In the genomic region with DNA sequence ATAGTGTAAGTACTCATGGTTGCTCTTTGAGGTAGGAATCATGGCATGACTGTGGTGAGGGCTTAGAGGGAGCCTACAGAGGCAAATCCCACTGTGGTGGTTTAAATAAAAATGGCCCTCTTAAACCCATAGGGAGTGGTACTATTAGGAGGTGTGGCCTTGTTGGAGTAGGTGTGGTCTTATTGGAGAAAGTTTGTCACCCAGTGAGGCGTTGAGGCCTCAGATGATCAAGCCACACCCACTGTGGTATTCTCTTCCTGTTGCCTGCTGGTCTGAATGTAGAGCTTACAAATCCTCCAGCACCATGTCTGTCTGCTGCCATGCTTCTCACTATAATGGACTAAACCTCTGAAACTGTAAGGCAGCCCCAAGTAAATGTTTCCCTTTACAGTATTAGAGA, we compare ENCODE assay signal across 32 mouse cellular contexts. TPM values are rescaled to one million over a fixed set of nuclear protein-coding genes. Genes with fewer than 3 reads are reported as not detected.
"Had no signal": no experiment of that assay in that cellular context is flagged by ENCODE, and none has a peak within 500 bp of the region (broad histone marks: within the 10 kb centered on the region; RNA-seq: fewer than 3 reads in every experiment).

No protein-coding gene starts in this region.

- H3K27ac ChIP-seq: gastrocnemius, adult 2 months; heart, adult 2 months; heart, embryonic 13.5 days; heart, embryonic 15.5 days; hindbrain, embryonic 13.5 days; hindbrain, embryonic 15.5 days; hindbrain, postnatal 0 days; kidney, embryonic 15.5 days; kidney, postnatal 0 days; limb, embryonic 13.5 days; limb, embryonic 15.5 days; liver, embryonic 12.5 days; liver, embryonic 14.5 days had no signal

- H3K9ac ChIP-seq: heart, embryonic 13.5 days; heart, embryonic 15.5 days; hindbrain, embryonic 13.5 days; hindbrain, embryonic 15.5 days; kidney, embryonic 15.5 days; limb, embryonic 13.5 days; limb, embryonic 15.5 days; liver, embryonic 12.5 days; liver, embryonic 14.5 days had no signal

- H3K27me3 ChIP-seq: heart, embryonic 15.5 days; hindbrain, embryonic 13.5 days; hindbrain, embryonic 15.5 days had no signal

- DNase-seq: gastrocnemius, adult 2 months; gastrocnemius, postnatal 10 days; gastrocnemius, postnatal 25 days; heart, adult 11 months; heart, adult 2 months; heart, postnatal 14 days; heart, postnatal 36 days; kidney, adult 11 months; kidney, adult 2 months; kidney, adult 9 months; kidney, postnatal 14 days; kidney, postnatal 36 days; layer of hippocampus, adult 9-11 months; layer of hippocampus, postnatal 36 days; left cerebral cortex, postnatal 4 days had no signal

- H3K9me3 ChIP-seq: heart, embryonic 13.5 days; heart, embryonic 15.5 days; hindbrain, embryonic 13.5 days; hindbrain, embryonic 15.5 days; kidney, embryonic 15.5 days; limb, embryonic 13.5 days; limb, embryonic 15.5 days; liver, embryonic 12.5 days had no signal

- H3K36me3 ChIP-seq: heart, embryonic 13.5 days; heart, embryonic 15.5 days; hindbrain, embryonic 13.5 days; hindbrain, embryonic 15.5 days; kidney, embryonic 15.5 days; limb, embryonic 13.5 days; limb, embryonic 15.5 days; liver, embryonic 12.5 days had no signal

- H3K4me2 ChIP-seq: heart, embryonic 11.5 days; heart, embryonic 13.5 days; heart, embryonic 15.5 days; hindbrain, embryonic 13.5 days; hindbrain, embryonic 15.5 days; kidney, embryonic 15.5 days; limb, embryonic 13.5 days; limb, embryonic 15.5 days; liver, embryonic 12.5 days had no signal

- H3K4me3 ChIP-seq: gastrocnemius, adult 2 months; heart, adult 2 months; heart, embryonic 13.5 days; heart, embryonic 15.5 days; hindbrain, embryonic 13.5 days; hindbrain, embryonic 15.5 days; kidney, embryonic 15.5 days; limb, embryonic 13.5 days; limb, embryonic 15.5 days; liver, embryonic 12.5 days had no signal

- H3K4me1 ChIP-seq: liver, embryonic 12.5 days had no signal

- ATAC-seq: hindbrain, postnatal 0 days; inflammation-experienced regulatory T-cells, adult 6 months; intestine, embryonic 16.5 days; liver, embryonic 12.5 days had no signal

RNA-seq across cellular contexts. Expression of a gene that starts 10.4 kb away (rescaled TPM):
- total RNA-seq: gastrocnemius, adult 2 months; hematopoietic stem cell, adult 5-6 weeks had no signal
- polyA plus RNA-seq: kidney, postnatal 0 days; limb, embryonic 11.5 days; liver, adult 2 months had no signal
